Mouse (Mus musculus): ENCODE measurements around the gene Tmem116. TPM values are rescaled to one million over a fixed set of nuclear protein-coding genes. Genes with fewer than 3 reads are reported as not detected.
"Not testable (repeated sequence)": the region's sequence is repeated elsewhere in the genome, so short reads cannot be mapped to it uniquely, and the experiment has no call there.

Gene Tmem116
- total RNA-seq, 2 experiments from 2014 or later: 9.2 to 12.7 TPM

DNA sequence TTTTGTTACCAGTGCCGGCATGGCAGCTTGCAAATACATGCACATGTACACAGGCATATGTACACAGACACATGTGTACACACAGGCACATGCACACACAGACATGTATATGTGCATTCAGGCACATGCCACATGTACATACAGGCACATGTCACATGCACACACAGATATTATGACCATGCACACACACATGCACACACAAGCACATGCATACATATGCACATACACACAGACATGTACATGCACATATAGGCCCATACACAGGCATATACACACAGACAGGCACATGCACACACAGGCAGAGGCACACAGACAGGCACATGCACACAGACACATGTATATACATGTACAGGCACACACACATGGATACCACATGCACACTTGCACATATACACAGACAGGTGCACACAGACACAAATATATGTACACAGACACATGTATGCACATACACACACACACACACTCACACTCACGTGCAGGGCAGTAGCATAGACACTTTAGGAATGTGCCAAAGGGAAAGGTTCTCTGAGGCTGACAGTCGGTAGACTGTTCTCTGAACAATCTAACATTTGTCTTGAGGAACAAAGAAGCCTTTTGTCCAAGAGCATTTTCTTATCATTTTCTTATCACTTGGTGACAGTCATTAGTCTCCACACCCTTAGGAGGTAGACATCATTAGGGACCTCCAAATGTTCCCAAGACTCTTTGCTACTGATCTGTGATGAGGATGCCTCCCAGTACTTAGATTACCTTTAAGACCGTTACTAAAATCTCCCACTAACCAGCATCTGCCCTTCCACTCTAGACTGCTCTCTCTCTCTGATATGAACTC is 9.9 kb downstream of the Tmem116 start:
- no peak for DNase-seq (ENCODE audit: low spot score in 2 of 2)

DNA sequence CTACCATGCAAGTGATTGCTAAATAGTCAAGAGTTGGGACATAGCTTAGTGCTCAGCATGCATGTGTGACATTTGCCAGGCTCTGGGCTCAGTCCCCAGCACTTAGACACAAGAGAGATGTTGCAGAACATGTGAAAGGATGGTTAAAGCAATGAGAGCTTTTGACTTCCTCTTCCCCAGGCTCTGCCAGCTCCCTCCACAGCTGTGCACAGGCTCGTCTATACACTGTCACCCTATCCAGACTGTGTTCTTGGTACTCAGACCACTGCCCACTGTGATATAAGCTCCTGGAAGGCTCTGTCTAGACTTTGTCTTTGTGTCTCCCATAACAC is 10.4 kb downstream of the Tmem116 start:
- DNase-seq (ENCODE audit: low spot score in 2 of 2): no peak

DNA sequence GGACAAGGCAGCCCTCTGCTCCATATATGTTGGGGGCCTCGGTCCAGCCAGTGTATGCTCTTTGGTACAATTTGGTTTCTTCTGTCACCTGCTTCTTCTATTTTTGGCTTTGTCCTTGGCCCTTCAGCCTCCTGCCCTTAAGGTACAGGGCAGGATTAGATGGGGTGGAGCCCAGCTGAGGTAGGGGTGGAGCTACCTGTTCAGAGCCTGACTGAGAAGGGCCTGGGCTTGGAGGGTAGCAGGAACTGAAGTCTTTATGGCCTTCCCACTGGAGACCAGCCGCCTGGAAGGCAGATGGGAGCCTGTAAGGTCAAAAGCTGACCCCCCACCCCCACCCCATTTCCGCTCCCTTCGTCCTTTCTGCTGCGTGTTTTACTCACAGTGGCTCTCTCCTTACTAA is 11.3 kb downstream of the Tmem116 start:
- DNase-seq (ENCODE audit: low spot score in 2 of 2): no peak

DNA sequence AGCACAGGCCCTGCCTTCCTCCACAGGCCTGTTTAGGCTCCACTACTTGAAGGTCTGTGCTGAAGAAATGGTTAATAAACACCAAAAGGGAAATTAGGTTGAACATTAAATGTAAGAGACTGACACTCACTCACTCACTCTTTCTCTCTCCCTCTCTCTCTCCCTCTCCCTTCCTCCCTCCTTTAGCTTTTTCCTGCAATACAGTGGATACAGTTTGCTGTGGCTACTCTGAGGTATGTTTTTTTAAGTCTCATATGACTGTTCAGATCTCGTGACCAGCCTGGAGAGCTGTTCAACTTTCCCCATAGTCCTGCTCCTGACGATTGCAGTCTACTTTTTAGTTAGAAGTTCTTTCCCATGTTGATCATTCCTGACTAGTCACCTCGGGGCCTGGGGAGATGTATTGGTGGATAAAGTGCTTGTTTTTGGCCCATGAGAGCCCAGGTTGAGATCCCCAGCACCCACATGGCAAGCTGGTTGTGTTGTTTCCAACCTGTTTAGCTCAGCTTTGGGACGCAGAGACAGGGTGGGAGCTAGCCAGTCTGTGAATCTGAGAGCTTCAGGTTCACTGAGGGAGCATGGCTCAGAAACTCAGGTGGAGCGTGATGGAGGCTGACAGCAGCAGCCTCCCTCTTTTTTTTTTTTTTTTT is 12.0 kb downstream of the Tmem116 start:
- no peak for DNase-seq (ENCODE audit: low spot score in 2 of 2)

DNA sequence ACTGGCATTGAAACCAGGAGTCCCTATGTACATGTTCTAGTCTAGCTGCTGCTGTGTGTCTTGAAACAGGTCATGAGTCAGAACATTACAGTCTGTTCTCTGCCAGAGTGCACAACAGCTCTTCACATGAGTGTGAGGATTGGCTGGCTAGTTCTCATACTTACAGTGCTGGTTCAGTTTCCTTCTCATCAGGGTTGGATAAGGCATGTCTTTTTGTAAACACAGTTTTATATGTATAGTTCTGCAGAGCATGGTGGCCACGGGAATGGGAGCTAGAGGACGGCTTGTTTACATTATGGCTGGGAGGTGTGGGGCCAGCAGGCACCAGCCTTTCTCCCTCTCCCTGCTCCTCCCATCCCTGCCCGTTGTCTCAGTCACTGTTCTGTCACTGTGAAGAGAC is 17.9 kb downstream of the Tmem116 start:
- no peak for DNase-seq (ENCODE audit: low spot score in 2 of 2)

DNA sequence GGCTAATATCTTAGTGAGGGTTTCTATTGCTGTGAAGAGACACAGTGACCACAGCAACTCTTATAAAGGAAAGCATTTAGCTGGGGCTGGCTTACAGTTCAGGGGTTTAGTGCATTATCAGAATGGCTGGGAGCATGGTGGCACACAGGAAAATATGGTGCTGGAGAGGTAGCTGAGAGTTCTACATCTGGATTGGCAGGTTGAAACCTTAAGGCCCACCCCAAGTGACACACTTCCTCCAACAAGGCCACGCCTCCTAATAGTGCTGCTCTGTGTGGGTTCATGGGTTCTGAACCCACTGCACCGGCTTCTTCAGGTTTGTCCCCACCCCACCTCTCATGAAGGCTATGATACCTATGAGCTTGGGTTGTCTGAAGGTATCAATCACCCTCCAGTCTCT is 20.7 kb downstream of the Tmem116 start:
- DNase-seq (ENCODE audit: low spot score in 2 of 2): no peak

DNA sequence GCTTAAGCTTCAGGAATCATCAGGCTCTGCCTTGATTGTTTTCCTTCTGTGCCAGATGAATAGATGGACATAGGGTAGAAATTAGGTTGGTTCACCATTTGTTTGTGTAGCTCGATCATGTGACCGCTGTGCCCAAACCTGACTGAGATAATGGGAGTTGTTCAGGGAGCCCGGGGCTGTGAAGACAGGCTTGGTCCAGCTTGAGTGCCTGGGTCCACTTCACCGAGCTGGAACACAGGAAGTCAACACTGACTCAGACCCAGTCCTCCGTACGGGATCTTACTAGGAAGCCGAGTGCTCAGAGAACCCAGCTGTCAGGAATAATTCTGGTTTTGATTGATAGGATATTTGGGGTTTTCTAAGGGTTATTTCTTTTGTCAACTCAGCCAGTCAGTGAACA is 22.9 kb downstream of the Tmem116 start:
- DNase-seq (ENCODE audit: low spot score in 2 of 2): no peak

DNA sequence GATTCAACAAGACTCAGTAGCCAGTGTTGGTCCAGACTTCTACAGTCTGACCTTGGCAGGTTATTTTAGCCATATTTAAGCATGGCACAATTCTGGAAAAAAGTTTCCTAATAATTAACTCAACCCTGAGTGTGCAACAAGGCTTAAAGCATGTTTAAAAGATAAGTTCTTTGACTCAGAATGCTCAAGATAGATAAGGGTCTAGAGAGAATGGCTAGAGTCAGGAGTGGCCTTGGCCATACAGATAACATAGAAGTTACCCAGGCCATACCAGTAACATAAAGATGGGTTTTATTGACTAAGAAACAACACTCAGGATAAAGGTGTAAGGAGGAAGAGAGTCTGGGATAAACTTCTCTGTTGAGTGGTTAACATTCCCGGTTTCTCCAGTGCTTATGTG is 24.3 kb downstream of the Tmem116 start:
- no peak for DNase-seq (ENCODE audit: low spot score in 2 of 2)

DNA sequence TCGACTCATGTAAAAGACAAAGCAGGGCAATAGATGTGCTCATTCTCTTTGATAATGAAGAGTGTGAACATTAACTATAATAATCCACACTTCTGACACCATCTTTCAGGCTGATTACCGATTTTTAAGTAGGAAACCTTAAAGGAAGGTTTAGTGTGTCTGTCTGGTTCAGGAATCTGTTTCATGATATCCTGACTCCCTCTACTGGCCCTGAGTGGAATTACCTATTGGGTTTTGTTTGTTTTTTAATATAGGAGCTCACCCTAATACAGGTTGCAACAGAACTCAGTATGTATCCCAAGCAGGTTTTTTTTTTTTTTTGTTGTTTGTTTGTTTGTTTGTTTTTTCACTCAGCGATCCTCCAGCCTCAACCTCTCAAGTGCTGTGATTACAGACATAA is 26.0 kb downstream of the Tmem116 start:
- DNase-seq (ENCODE audit: low spot score in 2 of 2): no peak

DNA sequence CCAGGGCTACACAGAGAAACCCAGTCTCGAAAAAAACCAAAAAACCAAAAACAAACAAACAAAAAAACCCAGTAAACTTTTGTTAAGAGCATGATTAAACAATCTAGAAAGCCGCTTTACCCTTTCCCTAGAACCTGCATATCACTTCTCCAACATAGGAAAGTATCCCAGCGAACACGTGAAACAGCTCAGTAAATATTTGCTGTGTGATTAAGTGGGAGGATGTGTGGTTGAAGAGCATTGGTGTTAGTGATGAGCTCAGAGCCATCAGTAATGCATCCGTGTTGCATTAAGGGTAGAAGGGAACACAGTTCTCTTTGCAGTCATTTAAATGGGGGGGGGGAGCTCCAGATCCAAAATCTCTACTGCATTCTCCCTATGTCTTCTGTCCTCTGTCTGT is 33.1 kb downstream of the Tmem116 start:
- no peak for DNase-seq (ENCODE audit: low spot score in 2 of 2)

DNA sequence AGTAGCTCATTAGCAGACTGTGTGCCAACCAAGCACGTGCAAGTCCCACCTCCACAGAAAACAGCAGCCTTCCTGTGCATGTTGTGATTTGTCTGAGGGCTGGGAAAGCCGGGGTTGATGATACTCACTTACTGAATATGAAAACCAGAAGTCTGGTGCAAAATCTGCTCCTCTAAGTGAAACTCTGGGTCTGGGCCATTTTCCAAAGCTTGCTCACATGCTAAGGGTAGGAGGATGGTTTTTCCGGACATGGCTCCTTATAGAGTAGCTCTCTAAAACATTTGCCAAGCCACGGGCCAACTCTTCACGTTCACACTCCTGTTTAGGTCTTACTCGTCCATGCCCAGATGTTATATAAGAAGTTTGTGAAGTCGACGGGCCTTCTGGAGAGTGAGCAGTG is 41.6 kb downstream of the Tmem116 start:
- DNase-seq (ENCODE audit: low spot score in 2 of 2): peak in 1 of 2 experiments; percentile 21

DNA sequence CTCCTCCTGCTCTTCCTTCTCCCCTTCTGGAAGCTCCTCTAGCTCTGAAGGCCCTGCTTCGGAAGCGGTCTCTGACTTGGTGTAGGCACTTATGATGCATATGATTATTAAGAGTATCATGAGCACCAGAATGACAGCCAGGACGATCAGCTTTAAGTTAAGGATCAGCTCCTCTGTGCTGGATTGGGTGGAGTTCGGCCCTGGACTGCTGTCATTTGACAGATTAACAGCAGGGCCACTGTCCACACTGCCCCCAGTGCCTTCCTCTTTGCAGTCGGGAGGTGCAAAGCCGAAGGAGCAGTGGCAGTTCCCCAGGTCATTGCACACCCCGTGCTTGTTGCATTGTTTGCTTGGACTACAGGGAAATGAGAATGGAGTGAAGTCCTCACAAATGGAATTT is 49.0 kb downstream of the Tmem116 start:
- no peak for DNase-seq (ENCODE audit: low spot score in 2 of 2)

DNA sequence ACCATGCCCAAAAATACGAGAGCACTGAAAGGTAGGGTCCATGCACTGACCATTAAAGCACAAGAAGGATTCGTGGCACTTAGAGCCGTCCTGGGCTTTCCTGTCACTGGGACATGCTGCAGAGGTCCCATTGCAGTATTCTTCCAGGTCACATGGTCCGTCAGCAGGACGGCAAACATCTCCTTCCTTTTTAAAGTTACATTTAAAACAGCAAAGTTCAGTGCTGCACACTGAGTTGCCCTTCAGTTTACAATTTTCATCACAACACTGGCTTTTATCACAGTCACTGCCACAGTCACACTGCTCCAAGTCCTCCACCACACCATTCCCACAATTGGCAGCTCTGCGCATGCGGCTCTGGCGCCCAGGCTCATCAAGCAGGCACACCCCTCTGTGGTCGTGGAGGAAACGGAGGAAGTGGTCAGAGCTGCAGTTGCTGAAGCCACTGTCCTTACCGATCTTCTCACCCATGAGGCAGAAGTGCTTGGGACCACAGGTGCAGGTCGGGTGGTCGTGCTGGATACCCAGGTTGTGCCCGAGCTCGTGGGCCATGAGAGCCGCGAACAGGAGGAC is 49.8 kb downstream of the Tmem116 start:
- not testable (repeated sequence) for DNase-seq (ENCODE audit: low spot score in 2 of 2)

DNA sequence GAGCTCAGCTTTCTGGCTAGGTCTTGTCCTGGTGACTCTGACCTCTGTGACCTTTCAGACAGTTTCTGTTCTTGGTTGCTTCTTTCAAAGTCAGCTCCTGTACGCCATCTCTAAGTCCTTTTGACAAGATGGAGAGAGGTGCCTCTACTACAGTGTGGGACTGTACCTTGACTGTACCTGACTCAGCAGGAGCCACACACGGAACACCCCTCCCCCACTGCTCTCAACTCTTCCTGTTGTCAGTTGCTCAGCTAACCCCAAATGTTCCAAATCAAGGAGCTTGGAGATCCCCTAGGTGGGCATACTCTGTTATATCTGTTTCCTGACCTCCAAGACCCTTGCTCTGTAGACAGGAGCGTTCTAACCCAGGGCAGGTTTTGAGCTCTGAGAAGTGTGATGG is 51.5 kb downstream of the Tmem116 start, which contains the start of gene Adam1b:
Adam1b (minus strand) TSS at position 205 of the 400 bp plus-strand sequence.
- DNase-seq (ENCODE audit: low spot score in 2 of 2): no peak

DNA sequence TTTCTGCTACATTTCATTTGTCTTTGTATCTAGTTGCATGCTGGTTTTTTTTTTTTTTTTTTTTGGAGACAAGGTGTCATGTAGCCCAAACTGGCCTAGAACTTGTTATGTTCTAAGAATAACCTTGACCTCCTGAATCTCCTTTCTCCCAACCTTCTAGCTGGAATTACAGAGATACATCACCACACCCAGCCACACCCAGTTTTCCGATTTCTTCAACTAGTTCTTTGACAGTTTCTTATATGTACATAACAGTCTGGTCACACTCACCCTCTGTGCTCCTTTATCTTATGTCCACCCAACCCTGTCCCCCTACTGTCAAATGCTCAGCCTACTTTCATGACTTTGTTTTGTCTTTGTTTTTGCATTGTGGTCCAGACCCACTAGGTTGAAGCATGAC is 55.2 kb downstream of the Tmem116 start:
- DNase-seq (ENCODE audit: low spot score in 2 of 2): no peak

DNA sequence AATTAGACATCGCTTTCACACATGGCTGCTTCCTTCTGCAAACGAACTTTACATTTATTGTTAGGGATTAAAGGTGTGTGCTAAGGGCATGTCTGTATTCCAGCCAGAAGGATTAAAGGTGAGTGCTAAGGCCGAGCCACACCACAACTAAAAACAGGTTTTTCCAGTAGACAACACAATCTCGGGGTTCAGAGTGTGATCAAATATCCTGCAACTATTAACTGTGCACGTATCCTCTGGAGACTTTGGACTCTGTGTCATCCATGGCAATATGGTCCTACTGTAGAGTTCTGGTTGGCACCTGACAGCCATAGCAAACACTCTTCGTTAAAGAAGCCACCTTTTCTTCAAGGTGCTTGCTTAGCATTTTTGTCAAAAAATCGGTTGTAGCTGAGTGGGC is 58.3 kb downstream of the Tmem116 start:
- no peak for DNase-seq (ENCODE audit: low spot score in 2 of 2)

DNA sequence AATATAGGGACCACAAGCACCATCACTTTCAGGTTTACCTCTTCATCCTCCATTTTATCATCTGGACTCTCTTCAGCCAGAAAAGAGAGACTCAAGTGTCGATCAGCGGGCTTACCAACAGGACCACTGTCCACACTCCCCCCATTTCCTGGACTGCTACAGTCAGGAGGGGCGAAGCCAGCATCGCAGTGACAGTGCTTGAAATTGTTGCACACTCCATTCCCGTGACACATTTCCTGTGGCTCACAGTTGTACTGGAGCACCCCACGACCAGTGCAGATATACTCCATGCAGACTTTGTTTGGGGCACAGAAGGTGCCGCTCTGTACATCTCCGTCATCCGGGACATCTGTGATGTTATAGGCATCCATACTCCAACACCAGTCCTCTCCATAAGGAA is 67.3 kb downstream of the Tmem116 start:
- no peak for DNase-seq (ENCODE audit: low spot score in 2 of 2)

DNA sequence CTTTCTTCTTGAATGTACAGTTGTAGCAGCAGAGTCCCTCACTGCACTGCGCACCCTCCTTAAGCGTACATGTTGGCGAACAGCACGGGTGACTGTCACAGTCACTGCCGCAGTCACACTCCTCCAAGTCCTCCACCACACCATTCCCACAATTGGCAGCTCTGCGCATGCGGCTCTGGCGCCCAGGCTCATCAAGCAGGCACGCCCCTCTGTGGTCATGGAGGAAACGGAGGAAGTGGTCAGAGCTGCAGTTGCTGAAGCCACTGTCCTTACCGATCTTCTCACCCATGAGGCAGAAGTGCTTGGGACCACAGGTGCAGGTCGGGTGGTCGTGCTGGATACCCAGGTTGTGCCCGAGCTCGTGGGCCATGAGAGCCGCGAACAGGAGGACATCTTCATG is 68.1 kb downstream of the Tmem116 start:
- DNase-seq (ENCODE audit: low spot score in 2 of 2): not testable (repeated sequence)

DNA sequence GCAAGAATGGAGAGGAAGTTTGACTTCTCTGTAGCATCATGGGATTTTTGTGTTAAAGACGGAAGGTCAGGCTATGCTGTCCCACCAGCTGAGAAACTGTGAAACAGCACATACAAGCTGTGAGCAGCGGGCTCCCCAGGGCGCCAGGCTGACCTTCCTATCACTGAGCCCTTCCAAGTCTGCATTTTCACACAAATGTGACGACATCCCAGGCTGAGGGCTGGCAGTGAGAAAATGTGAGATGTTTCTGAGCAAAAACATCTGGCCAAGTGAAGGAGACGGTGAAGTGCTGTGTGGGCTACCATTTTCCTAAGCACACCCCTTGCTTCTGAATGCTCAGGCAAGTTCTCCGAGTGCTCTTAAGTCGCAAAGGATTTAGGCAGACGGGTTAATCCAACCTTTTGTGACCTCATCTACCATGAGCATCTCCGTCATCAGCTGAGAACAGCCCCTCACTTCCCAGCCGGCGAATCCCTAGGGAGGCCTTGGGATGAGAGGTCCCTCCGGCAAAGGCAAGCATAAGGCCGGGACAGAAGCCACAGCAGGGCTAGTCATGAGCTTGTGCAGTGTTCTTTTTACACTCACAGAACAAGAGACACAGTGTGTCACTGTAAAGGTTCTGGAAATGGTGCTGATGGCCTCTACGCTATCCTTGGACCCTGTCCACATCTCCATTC is 74.2 kb downstream of the Tmem116 start:
- no peak for DNase-seq (ENCODE audit: low spot score in 2 of 2)

DNA sequence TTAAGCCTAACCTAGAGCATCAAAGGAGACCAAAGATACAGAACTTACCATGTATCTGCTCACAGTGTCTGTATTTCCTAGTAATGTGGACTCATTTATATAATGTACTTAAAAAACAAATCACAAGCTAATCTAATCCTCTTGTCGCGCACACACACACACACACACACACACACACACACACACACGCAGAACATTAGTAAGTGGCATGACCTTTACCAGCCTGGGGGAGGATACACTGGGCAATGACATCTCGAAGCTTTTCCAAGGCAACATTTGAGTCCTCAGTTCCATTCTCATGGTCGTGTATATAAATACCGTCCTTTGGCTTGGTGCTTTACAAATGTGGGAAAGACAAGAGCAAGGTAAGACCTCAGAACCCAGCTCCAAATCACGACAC is 74.8 kb downstream of the Tmem116 start:
- DNase-seq (ENCODE audit: low spot score in 2 of 2): no peak

DNA sequence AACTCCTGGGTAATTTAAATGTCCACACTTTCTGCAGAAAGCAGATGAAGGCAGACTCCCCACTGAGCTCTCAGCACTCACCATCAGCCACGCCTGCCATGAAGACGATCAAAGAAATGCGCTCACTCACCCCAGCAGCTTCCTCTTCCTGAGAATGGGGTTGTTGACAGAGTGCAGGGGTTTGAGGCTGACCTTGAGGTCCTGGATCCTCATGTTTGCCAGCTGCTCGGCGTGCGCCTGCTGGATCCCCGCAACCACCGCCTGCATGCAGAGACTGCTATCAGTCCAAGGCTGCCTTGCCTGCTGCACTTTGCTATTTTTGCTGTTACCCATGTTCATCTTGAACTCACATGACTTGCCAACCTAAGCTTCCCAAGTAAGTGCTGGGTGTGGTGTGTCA is 75.3 kb downstream of the Tmem116 start:
- no peak for DNase-seq (ENCODE audit: low spot score in 2 of 2)

DNA sequence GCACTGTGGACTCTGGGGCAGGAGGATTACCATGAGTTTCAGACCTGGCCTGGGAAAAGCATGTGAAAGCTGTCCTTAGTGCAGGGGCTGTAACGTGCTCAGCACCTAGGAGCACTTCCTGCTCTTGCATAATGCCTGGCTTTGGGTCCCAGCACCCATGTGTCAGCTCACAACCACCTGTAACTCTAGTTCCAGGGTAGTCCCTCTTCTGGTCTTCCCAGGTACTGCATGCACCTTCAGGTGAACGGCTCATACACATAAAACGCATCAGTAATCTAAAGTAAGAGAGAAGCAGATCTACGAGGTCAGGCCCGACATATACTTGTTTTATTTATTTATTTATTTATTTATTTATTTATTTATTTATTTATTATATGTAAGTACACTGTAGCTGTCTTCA is 82.8 kb downstream of the Tmem116 start:
- no peak for DNase-seq (ENCODE audit: low spot score in 2 of 2)
